Mouse (Mus musculus) liver, embryonic 15.5 days (tissue): ENCODE results near the gene Naa38. TPM values are rescaled to one million over a fixed set of nuclear protein-coding genes. Genes with fewer than 3 reads are reported as not detected.

ENCODE experiments used
- ATAC-seq: fragments of 200-750 bp; cut with Nextera tagmentation; 2 replicates; pipeline ENCODE4 v1.8.0; 2017; ENCODE audit warnings: moderate number of reproducible peaks, mild to moderate bottlenecking, moderate library complexity; ENCODE audit not compliant: insufficient read depth
- H3K27ac ChIP-seq: fragments of 300-500 bp; sonication (generic); replicated peaks from 2 replicates; pipeline ENCODE4 v1.5.1; 2015; ENCODE audit warnings: mild to moderate bottlenecking, inconsistent platforms
- H3K27me3 ChIP-seq: fragments of 300-500 bp; sonication (generic); 2 replicates; pipeline ENCODE4 v1.6.1; 2015; ENCODE audit warnings: mild to moderate bottlenecking, inconsistent platforms
- H3K36me3 ChIP-seq: fragments of 300-500 bp; sonication (generic); replicated peaks from 2 replicates; pipeline ENCODE4 v1.6.1; 2015; ENCODE audit warnings: moderate library complexity, mild to moderate bottlenecking, inconsistent platforms
- H3K4me1 ChIP-seq: fragments of 300-500 bp; sonication (generic); replicated peaks from 2 replicates; pipeline ENCODE4 v1.6.1; 2015; ENCODE audit warnings: inconsistent platforms
- H3K4me2 ChIP-seq: fragments of 300-500 bp; sonication (generic); 2 replicates; pipeline ENCODE4 v1.6.1; 2015; ENCODE audit warnings: moderate library complexity, mild to moderate bottlenecking, inconsistent platforms
- H3K4me3 ChIP-seq: fragments of 300-500 bp; sonication (generic); replicated peaks from 2 replicates; pipeline ENCODE4 v1.5.1; 2015; ENCODE audit warnings: mild to moderate bottlenecking, inconsistent platforms
- H3K9ac ChIP-seq: fragments of 300-500 bp; sonication (generic); 2 replicates; pipeline ENCODE4 v1.6.1; 2015; ENCODE audit warnings: moderate library complexity, mild to moderate bottlenecking, inconsistent platforms
- H3K9me3 ChIP-seq: fragments of 300-500 bp; sonication (generic); replicated peaks from 2 replicates; pipeline ENCODE4 v1.6.1; 2016; ENCODE audit warnings: inconsistent platforms
- WGBS: fragments of 180-500 bp; shearing (Covaris S2); methylation state at CpG from one replicate; pipeline ENCODE4 v1.1.7; 2015; ENCODE audit warnings: mixed read lengths; ENCODE audit not compliant: insufficient replicate concordance; 5-methylcytosine and 5-hydroxymethylcytosine counted together
- polyA plus RNA-seq: library from polyadenylated mRNA; unstranded; fragments of >200 nt; fragmentation: Nextera tagmentation; extraction: Ambion mirVana; gene quantifications from 2 replicates; pipeline ENCODE4 v1.2.1, GENCODE M21; 2015

Gene Naa38
- polyA plus RNA-seq, 1 experiment from 2014 or later: 88.0 TPM

DNA sequence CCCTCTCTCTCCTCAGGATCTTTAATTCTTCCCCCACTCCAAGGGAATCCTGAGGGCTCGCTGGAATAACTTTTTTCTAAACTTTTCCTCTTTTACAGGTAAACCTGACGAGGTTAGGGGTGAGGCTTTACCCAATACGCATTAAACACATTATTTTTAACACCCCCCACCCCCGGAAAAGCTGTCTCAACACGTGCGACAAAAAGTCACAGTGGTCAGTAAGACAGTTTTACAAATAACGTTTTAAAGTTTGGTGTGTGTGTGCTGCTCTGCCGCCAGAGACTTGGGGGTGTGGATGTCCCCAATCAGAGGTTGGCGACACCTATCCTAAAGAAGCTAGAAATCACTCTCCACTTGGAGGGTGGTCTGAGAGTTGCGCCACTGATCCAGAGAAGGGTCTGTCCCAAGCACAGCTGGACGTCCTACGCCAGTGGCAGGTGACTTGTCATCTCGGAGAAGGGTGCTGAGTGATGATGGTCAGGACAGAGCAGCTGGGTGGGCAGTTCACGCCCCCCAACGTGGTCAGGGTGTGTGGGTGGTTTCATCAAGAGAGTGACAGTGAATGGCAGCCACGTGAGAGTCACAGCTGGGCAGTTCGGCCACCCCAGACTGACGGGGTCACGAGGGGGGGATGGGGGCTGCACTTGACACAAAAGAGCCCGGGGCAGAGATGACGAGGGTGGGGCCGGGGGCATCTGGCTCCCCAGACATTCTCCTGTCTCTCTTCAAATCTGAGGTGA, 27.5 kb upstream of the Naa38 start:
- Histone ChIP-seq H3K9ac (peak overlapping the region; percentile 85; the same call in 1 of the 2 replicates), H3K36me3 (no peaks in the 10 kb centered on the region), H3K27ac (peak overlapping the region; percentile 82), H3K4me1 (peaks cover 71% of the 10 kb centered on the region), H3K9me3 (no peaks in the 10 kb centered on the region), H3K4me3 (peak overlapping the region; percentile 76), H3K4me2 (peak overlapping the region; percentile 95), H3K27me3 (peaks cover 78% of the 10 kb centered on the region)
- no peak for ATAC-seq
- 3% methylated on average over 22 of the region's 22 CpGs for WGBS

DNA sequence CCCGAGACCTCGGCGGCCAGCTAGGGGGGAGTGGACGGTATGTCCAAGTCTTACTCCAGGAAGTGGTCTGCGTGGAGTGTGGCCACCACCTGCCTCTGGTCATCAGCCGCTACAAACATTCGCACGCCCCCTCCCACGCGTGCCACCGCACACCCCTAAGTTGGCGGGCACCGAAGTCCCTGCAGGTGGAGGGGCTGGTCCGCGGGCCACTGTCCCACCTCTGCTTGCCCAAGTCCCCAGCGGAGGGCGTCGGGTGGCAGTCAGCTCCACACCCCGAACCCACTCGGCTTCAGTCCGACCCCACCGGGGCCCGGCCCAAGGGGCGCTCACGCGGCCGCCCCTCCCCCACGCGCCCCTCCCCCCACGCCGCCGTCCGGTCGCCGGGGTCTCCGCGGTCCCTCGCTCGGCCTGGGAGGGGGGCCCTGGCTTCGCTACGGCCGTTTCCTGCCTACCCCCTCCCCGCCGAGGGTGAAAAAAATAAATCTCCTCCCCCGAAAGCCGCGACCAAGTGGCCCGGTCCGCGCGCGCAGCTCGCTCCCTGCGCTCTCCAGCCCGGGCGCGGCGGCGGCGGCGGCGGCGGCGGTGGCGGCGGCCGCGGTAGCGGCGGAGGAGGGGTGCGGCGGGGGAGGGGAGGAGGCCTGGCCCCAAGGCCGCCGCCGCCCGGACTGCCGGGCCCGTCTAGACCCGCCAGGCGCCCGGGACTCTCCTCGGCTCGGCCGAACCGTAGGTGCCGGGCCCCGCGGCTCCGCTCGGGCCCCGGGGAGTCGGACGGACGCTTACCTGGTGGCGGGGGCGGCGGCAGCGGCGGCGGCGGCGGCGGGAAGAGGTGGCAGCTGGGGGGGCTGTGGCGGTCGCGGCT, 26.7 kb upstream of the Naa38 start:
- H3K9ac ChIP-seq: peak overlapping the region; percentile 85
- peak overlapping the region; percentile 82 for H3K27ac ChIP-seq
- peak overlapping the region; percentile 76 for H3K4me3 ChIP-seq
- under 1% methylated on average over 89 of the region's 106 CpGs for WGBS
- H3K27me3 ChIP-seq: peaks cover 77% of the 10 kb centered on the region
- H3K4me1 ChIP-seq: peaks cover 78% of the 10 kb centered on the region
- ATAC-seq: no peak
- no peaks in the 10 kb centered on the region for H3K9me3 ChIP-seq
- peak overlapping the region; percentile 95 for H3K4me2 ChIP-seq
- H3K36me3 ChIP-seq: 0 out of 2 replicates have a peak, but pooled peaks cover 3% of the 10 kb centered on the region

- H3K4me2 ChIP-seq: peak within 1 kb of the TSS; percentile 95
- peak within 1 kb of the TSS; percentile 85 for H3K9ac ChIP-seq
- H3K27me3 ChIP-seq: peaks cover 70% of the 10 kb centered on the region
- ATAC-seq: no peak
- peak within 1 kb of the TSS; percentile 76 for H3K4me3 ChIP-seq
- WGBS: 4% methylated on average over 22 of the region's 34 CpGs
- no peaks in the 10 kb centered on the region for H3K9me3 ChIP-seq
- 0 out of 2 replicates have a peak, but pooled peaks cover 3% of the 10 kb centered on the region for H3K36me3 ChIP-seq
- peak within 1 kb of the TSS; percentile 82 for H3K27ac ChIP-seq
- peaks cover 84% of the 10 kb centered on the region for H3K4me1 ChIP-seq
These were observed 25.9 kb upstream of the Naa38 start, which contains the start of gene Chd3 for GRCm38 (mm10) chr11:69369215-69369989. Gene Chd3, minus strand, starts transcription at chr11:69369406.

DNA sequence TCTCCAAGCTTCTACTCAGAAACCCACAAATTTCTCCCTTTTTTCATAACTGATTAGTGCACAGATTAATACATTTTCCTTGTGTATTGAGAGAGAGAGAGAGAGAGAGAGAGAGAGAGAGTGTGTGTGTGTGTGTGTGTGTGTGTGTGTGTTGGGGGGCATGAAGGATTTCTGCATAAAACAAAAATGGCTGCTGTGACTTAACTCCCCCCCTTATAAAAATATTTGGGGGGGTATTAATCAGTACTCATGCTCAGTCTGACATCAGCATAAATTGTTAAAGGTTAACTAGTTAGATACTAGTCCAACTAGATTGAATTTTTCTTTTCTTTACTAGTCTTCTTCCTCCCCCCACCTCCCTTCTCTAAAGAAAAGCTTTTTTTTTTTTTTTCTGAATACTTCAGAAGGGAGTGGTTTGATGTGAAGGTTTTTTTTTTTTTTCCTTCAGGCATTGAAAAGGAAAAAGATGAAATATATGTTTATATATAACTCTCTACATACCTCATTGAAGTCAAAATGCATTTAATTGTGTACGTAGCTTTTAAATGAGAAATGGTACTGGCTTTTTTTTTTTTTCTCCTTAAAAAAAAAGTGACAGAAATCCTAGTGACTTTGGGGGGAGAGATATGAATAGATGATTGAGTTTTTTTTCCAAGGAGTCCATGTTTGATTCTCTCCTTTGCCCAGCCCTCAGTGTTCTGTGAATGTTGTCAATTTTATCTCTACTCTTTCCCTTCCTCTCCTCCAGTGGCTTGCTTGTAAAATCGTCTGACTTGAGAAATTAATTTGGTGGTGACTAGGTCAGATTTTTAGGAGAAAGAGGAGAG, 25.1 kb upstream of the Naa38 start:
- no peak overlapping the region for H3K9ac ChIP-seq
- peaks cover 84% of the 10 kb centered on the region for H3K4me1 ChIP-seq
- WGBS: 39% methylated on average over 2 of the region's 2 CpGs
- H3K27me3 ChIP-seq: peaks cover 65% of the 10 kb centered on the region
- no peaks in the 10 kb centered on the region for H3K9me3 ChIP-seq
- H3K4me2 ChIP-seq: peak overlapping the region; percentile 95
- H3K4me3 ChIP-seq: peak overlapping the region; percentile 76; the same call in 1 of the 2 replicates
- H3K27ac ChIP-seq: peak overlapping the region; percentile 95
- no peak for ATAC-seq
- H3K36me3 ChIP-seq: 0 out of 2 replicates have a peak, but pooled peaks cover 3% of the 10 kb centered on the region

- peak overlapping the region; percentile 24 for H3K4me2 ChIP-seq
- 35% methylated on average over 9 of the region's 9 CpGs for WGBS
- peak overlapping the region; percentile 95 for H3K27ac ChIP-seq
- peak overlapping the region; percentile 21; the same call in 1 of the 2 replicates for H3K9ac ChIP-seq
- H3K36me3 ChIP-seq: 0 out of 2 replicates have a peak, but pooled peaks cover 6% of the 10 kb centered on the region
- ATAC-seq: no peak
- H3K4me3 ChIP-seq: no peak overlapping the region
- H3K9me3 ChIP-seq: no peaks in the 10 kb centered on the region
- H3K27me3 ChIP-seq: peaks cover 59% of the 10 kb centered on the region
- peaks cover 81% of the 10 kb centered on the region for H3K4me1 ChIP-seq
These were observed 24.5 kb upstream of the Naa38 start for GRCm38 (mm10) chr11:69370817-69371215.

- Histone ChIP-seq H3K4me3 (no peak overlapping the region), H3K9me3 (no peaks in the 10 kb centered on the region), H3K4me1 (peaks cover 78% of the 10 kb centered on the region), H3K9ac (no peak overlapping the region), H3K36me3 (0 out of 2 replicates have a peak, but pooled peaks cover 6% of the 10 kb centered on the region), H3K27me3 (peaks cover 51% of the 10 kb centered on the region), H3K27ac (peak overlapping the region; percentile 95), H3K4me2 (peak overlapping the region; percentile 24; the same call in 1 of the 2 replicates)
- no peak for ATAC-seq
- 69% methylated on average over 12 of the region's 12 CpGs for WGBS
These were observed 23.7 kb upstream of the Naa38 start for GRCm38 (mm10) chr11:69371601-69372000.

GRCm38 (mm10) chr11:69372056-69372779, 23.1 kb upstream of the Naa38 start:
- WGBS: 34% methylated on average over 12 of the region's 12 CpGs
- Histone ChIP-seq H3K27ac (peak overlapping the region; percentile 95), H3K9ac (peak overlapping the region; percentile 16; the same call in 1 of the 2 replicates), H3K9me3 (no peaks in the 10 kb centered on the region), H3K4me3 (no peak overlapping the region), H3K4me1 (peaks cover 78% of the 10 kb centered on the region), H3K4me2 (peak overlapping the region; percentile 86), H3K36me3 (0 out of 2 replicates have a peak, but pooled peaks cover 6% of the 10 kb centered on the region), H3K27me3 (peaks cover 45% of the 10 kb centered on the region)
- ATAC-seq: no peak

- H3K4me1 ChIP-seq: peaks cover 78% of the 10 kb centered on the region
- ATAC-seq: no peak; the same call in 1 of the 2 replicates
- H3K4me3 ChIP-seq: peak overlapping the region; percentile 53
- peak overlapping the region; percentile 95 for H3K27ac ChIP-seq
- 45% methylated on average over 3 of the region's 3 CpGs for WGBS
- no peaks in the 10 kb centered on the region for H3K9me3 ChIP-seq
- H3K4me2 ChIP-seq: peak overlapping the region; percentile 86
- H3K36me3 ChIP-seq: 0 out of 2 replicates have a peak, but pooled peaks cover 6% of the 10 kb centered on the region
- no peak overlapping the region; the same call in 1 of the 2 replicates for H3K9ac ChIP-seq
- H3K27me3 ChIP-seq: peaks cover 40% of the 10 kb centered on the region
These were observed 22.5 kb upstream of the Naa38 start for GRCm38 (mm10) chr11:69372780-69373170.

GRCm38 (mm10) chr11:69373223-69373965, 21.9 kb upstream of the Naa38 start:
- Histone ChIP-seq H3K27me3 (peaks cover 33% of the 10 kb centered on the region), H3K27ac (peak overlapping the region; percentile 95), H3K4me2 (peak overlapping the region; percentile 86), H3K9ac (peak overlapping the region; percentile 52), H3K4me3 (peak overlapping the region; percentile 53), H3K9me3 (no peaks in the 10 kb centered on the region), H3K36me3 (0 out of 2 replicates have a peak, but pooled peaks cover 6% of the 10 kb centered on the region), H3K4me1 (peaks cover 75% of the 10 kb centered on the region)
- ATAC-seq: peak; percentile 93
- 56% methylated on average over 16 of the region's 16 CpGs for WGBS
